Mouse (Mus musculus) retina, postnatal 7 days (tissue): Measurements from ENCODE around the gene Pds5b.
"Not testable (repeated sequence)": the region's sequence is repeated elsewhere in the genome, so short reads cannot be mapped to it uniquely, and the experiment has no call there.

Experiments
- DNase-seq: peaks from one replicate; pipeline ENCODE4 v3.0.0-alpha.2; 2012; ENCODE audit warnings: low read depth, low spot score

Gene Pds5b

DNA sequence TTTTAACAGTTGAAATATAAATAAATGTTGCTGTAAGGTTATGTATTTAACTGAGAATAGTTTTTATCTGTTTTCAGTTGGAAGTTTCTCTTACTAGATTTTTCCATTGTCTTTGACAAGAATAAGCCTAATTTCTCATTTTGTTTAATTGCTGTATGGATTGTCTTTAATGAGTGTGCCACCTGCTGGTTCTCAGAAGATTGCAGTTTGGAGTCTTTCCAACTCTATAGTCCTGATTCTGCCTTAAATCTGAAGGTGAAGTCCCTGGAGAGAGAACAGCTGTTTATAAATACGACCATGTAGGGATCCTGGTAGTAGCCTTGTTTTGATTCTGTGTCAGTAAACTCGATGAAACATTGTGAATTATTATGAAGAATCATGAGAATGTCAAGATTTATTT lies 29.2 kb downstream of the Pds5b start:
- DNase-seq: peak; percentile 16

DNA sequence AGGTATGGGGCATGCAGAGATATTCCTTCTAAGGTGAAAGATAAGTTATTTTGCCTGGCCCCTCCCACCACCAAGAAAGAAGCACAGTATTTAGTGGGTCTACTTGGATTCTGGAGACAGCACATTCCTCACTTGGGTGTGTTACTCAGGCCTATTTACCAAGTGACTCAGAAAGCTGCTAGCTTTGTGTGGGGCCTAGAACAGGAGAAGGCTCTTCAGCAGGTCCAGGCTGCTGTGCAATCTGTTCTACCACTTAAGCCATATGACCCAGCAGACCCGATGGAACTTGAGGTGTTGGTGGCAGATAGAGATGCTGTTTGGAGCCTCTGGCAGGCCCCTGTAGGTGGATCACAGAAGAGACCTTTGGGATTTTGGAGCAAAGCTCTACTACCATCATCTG lies 33.1 kb downstream of the Pds5b start:
- not testable (repeated sequence) for DNase-seq

DNA sequence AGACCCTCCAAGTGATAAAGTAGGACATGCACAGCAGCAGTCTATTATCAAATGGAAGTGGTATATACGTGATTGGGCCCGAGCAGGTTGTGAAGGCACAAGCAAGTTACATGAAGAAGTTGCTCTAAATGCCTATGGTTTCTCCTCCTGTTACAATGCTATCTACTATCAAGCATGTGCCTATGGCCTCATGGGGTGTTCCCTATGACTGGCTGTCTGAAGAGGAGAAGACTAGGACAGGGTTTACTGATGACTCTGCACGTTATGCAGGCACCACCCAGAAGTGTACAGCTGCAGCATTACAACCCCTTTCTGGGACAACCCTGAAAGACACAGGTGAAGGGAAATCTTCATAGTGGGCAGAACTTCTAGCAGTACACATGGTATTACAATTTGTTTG lies 33.6 kb downstream of the Pds5b start:
- not testable (repeated sequence) for DNase-seq

DNA sequence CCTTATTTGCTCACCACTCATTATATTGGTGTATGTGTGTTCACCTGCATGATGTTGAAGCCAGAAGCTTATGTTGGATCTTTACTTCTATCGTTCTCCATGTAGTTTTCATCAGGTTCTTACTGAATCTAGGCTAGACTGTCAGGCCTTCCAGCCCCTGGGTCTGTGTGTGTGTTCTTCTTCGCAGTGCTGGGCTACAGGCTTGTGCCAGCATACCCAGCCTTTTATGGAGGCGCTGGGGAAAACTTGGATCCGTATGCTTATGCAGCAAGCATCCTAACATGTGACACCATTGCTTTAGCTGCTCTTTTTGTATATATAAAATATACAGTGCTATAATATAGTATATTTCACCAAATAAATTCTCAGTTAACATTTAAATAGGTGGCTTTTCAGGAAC lies 38.0 kb downstream of the Pds5b start:
- no peak for DNase-seq

DNA sequence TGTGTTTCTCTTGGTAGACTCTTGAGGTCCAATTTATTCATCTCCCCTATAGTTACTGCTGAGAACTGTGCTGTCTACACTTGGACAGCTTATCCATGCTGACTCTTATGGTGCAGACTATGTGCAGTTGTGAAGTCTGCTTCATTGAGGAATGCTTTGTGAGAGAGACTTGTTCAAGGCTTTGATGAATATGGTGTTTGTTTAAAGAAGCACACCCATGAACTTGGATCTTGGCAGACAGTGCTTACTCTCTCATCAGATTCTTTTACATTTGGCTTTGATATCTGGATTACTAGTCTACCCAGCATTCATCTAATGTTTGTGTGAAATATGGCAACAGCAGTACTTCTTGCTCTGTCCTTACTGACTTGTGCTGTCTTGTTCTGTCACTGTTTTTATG lies 39.9 kb downstream of the Pds5b start:
- no peak for DNase-seq

DNA sequence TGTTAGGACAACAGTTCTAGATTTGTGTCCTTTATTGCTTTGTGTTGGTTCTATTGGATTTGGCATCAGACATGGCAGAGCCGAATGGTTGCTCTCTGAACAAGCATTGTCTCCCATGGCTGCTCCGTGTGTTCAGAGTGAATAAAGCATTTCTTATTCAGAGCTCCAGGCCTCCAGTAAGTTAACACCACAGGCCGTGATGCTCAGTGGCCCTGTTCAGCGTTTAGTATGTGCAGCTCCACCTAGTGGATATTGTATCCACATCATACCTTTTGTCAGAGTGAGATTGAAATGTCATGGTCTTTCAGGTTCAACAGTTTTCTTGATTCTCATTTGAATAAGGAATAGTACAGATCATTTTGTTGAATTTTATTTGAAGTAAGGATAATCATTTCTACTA lies 44.2 kb downstream of the Pds5b start:
- DNase-seq: peak; percentile 17

DNA sequence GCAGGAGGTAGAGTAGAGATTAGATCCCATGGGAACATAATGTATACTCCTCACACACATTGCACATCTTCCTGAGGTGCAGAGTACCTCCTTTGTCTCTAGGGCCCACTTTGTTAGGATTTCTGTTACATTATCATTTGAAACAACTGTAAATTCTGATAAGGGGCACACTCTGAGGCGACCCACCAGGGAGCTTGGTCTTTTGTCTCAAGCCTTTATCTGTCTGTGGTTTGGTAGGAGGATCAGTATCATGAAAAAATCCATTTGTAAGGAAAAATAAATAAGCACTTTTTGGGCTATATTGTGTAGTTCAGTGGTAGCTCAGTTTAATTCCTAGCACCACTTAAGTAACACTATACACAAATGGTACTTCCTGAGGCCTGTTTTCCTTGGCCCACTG lies 51.1 kb downstream of the Pds5b start:
- no peak for DNase-seq

DNA sequence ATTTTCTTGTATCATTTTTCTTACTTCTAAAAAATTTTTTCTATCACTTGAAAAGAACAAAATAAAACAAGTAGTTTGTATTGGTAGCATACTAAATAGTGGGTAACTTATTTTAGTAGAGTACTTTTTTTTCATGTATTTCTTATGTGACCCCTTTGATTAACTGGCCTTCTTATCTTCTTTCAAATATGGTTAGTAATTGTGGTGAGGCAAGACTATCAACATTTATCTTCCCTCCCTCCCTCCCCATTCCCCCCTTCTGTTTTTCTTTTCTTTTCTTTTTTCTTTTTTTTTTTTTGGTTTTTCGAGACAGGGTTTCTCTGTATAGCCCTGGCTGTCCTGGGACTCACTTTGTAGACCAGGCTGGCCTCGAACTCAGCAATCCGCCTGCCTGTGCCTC lies 63.5 kb downstream of the Pds5b start:
- DNase-seq: not testable (repeated sequence)

DNA sequence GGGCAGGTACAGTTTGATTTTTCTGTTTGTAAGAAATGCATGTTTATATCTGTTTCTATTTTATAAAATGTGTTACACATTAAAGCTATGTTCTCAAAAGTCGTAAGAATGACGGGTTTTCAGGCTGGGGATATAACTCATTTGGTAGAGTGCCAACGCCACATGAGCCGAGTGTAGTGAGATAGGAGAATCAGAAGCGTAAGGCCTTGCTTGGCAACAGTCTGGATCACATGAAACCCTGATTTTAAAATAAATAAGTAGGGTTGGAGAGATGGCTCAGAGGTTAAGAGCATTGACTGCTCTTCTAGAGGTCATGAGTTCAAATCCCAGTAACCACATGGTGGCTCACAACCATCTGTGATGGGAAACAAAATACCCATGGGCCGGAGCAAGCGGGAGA lies 65.8 kb downstream of the Pds5b start:
- DNase-seq: no peak

DNA sequence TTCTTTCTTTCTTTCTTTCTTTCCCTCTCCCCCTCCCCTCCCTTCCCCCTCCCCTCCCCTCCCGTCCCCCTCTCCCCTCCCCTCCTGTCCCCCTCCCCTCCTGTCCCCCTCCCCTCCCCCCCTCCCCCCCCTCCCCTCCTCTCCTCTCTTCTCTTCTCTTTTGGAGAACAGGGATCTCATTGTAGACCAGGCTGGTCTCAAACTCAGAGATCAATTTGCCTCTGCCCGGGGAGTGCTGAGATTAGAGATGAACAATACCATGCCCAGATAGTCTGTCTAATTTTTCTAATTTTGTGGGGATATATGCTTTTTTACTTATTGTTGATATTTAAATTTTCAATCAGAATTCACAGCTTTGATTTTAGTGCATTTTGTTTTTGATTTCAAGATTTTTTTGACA lies 67.1 kb downstream of the Pds5b start:
- DNase-seq: no peak

DNA sequence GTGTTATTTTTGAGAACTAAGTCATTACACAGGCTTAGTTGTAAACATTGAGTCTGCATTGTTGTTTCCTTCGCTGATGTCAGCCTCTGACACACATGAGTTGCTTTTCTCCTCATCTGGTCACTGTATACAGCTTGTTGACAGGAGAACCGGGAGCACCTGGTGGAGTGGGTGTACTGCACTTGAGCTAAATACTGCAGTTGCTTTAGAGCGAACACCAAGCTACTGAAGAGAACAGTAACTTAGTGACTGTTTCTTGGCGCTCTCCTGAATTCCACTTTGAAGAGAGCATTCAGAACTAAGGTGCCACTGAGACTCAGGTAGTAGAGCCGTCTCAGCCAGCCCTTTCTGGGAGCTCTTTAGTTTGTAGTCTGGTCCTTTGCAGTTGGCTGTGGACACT lies 83.1 kb downstream of the Pds5b start:
- no peak for DNase-seq

DNA sequence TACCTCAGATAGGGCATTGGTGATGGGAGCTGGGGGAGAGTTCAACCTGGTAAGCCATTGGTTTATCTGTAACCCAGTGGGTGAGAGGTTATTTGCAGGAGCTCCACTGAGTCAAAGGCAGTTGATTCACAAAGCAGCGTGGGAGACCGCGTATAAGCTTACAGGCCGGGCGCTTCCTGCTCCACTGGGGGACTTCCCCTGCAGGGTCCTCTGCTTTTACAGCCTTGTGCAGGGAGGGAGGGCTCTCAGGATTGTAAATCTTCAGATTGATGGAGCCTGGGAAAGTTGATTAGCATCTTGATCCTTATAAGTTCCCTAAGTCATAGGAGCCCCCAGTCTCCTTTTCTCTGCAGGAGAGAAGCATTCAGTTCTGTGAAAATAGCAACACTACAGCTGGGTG lies 98.9 kb downstream of the Pds5b start:
- no peak for DNase-seq

DNA sequence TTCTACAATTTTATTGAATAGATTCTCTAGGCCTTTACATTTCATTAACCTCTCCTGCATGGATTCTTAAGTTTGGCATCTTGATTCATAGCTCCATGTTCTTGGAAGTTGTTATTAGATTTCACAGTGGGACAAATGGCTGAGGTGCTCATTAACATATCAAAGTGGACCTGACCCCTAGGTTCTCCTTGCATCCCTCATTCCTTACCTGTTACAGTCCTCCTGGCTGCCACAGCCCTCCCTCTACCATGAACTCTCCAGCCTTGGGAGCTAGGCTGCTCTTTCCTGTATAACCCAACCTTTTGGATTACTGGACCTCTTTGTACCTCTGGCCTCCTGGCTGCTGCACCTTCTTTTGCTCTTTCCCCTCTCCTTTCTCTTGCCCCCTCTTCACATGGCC lies 99.5 kb downstream of the Pds5b start:
- no peak for DNase-seq

DNA sequence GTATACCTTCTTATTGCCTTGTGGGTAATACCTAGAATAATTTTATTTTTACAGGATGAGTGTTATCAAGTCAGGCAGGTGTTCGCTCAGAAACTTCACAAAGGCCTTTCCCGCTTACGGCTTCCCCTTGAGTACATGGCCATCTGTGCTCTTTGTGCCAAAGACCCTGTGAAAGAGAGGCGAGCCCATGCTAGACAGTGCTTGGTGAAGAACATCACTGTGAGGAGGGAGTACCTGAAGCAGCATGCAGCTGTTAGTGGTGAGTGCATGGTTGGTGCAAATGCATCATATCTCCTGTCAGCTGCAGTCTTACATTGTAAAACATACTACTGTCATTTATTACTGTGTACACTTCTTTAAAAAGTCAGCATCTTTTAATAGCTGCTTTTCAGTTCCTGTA lies 114.7 kb downstream of the Pds5b start:
- DNase-seq: no peak

DNA sequence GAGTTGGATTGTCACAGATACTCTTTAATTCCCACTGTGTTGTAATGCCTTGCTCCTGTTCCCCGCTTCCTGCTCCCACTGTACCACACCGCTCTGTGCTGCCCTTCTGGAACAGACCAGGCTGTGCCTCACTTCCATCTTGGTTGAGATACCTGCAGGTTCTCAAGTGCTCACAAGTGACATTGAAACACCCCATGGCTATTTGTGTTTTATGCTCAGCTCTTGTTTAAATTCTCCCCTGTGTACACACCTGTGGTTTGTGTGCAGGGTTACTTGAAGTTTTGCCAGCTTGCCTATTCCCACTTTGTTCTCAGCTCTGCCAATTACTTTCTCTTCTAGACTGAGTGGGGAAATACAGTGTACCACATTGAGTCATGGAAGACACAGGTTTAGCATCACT lies 115.5 kb downstream of the Pds5b start:
- no peak for DNase-seq

DNA sequence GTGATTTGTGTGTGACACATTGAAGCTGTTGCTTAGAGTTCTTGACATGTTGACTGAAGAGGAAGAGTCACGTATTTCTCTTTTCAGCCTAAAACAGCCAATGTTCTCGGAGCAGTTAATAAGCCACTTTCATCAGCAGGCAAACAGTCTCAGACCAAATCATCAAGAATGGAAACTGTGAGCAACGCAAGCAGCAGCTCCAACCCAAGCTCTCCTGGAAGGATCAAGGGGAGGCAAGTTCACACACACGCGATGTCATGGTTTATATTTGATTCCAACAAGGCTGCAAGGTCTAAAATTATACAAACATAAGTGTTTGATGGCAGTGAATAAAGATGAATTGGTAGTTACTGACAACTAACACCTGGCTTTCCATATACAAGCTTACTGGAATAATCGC lies 120.6 kb downstream of the Pds5b start:
- no peak for DNase-seq

DNA sequence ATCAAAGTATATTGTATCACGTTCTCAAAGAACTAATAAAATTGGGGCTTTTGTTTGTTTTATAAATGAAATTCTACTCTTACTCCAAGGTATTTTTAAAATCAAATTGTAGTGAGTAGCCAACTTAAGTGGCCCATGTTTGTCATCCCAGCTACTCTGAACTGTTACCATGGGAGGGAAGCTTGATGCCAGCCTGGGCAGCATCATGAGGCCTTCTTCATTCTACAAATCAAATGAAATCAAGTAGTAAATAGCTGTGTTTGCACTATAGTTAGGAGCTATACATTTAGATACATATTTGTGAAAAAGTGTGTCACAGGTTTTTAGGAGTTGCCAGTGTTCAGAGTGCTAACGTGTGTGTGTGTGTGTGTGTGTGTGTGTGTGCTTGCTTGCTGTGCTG lies 126.5 kb downstream of the Pds5b start:
- no peak for DNase-seq

DNA sequence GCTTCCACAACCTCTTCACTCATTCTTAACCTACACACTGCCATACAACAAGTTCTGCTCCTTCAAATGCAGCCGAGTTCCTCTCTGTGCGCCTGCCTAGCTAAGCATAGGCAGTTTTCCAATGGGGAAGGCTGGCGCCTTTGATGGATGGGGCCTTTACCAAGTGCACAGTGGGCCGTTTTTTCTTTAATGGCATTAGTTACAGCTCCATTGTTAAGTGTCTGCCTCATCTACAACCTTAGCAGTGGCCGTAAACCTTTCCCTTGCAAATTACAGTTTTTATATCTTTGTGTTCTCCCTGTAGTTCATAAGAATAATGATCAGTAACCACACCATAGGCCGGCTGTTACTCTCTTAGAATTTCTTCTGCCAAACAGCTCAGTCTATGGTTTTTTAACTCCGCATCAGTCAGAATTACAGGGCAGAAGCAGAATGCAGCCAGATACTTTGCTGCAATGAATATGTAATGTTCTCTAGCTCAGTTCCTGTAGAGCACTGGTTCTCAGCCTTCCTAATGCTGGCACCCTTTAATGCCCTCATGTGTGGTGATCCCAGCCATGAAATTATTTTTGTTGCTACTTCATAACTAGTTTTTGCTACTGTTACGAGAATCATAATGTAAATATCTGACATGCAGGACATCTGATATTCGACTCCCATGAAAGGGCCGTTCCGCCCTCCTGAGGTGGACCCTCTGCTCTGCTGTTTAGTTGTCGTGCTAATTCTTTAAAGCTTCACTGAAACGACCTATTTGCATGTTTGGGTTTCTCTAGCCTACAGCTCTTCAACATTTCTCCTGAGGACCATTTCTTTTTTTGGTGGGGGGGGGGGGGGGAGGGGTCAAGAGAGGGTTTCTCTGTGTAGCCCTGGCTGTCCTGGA lies 140.8 kb downstream of the Pds5b start:
- no peak for DNase-seq

DNA sequence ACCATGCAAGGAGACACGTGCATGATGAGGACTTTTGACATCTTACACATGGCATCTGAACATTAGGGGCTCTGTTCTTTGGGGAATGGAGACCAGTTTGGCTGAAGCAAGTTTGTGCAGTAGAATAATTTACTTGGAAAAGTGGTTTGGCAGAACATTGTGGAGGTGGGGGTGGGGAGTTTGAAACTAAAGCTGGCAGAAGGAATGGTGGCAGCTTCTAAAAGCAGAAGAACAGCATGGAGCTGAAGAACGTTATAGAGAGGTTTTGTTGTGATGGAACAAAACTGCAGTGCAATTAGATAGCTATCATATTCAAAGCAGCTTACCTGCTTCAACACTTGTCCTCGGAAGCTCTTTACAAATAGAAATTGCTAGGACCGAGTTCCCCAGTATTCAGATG lies 141.9 kb downstream of the Pds5b start:
- DNase-seq: no peak

DNA sequence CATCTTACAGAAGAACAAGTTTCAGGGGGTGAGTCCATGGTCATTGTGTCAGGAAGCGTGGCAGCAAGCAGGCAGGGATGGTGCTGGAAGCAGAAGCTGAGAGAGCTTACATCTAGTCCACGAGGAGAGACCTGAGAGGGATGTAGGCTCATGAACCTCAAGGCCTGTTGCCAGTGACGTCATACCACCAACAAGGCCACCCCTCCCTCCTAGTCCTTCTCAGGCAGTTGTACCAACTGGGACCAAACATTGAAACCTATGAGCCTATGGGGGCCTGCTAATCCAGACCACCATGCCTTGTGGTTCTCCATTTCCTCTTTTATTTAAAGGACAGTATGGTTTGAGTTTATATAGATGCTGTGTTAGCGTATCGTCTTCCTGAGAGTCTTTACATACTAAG lies 143.2 kb downstream of the Pds5b start:
- DNase-seq: no peak

DNA sequence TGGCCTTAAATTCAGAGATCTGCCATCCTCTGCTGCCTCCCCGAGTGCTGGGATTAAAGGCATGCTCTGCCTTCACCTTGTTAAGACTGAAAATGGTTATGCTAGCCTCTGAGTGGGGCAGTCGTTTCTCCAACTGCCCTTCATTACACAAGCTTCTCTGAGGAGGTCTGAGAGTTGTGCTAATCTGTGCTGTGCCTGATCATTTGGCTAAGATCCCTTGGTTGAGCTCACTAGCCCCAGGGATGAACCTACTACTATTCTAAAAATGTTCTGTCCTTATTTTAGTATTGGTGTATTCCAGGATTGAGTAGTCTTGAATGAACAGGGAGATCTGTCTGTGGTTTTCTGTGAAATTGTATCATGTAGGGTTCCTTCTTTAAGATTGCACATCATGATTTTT lies 144.5 kb downstream of the Pds5b start:
- no peak for DNase-seq

DNA sequence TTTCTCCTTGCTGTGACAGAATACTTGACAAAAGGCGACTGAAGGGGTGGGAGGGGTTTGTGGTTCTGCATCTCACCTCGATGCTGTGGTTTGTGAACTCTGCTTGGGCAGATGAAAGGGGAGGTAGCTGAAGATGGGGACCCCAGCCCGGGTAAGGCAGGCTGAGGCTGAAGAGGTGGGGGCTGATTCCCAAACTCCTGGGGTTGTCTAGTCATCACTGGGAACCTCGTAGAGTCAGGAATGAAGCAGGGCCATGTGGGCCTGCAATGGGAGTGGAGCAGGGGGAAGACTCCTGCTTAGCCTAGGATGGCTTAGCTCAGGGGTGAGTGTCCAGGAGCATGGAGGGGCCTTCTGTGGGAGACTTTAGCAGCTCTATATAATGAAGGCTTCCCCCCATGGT lies 145.3 kb downstream of the Pds5b start:
- no peak for DNase-seq

DNA sequence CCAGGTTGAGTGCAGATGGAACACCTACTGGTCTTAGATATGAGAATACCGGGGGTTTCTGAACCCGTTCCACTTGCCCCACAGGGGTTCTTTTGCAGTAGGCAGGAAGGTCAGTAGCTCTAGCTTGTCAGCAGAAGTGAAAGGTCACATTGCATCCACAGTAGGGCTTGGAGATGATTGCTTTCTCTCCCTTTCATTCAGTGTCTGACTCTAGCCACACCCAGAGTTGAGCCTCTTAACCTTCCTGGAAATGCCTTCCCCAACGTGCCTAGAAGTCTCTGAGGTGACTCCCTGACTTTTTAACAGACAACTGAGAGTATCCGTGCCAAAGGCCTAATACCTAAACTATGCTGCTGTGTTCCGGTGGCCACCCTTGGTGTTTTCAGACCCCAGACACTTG lies 146.0 kb downstream of the Pds5b start:
- DNase-seq: no peak

DNA sequence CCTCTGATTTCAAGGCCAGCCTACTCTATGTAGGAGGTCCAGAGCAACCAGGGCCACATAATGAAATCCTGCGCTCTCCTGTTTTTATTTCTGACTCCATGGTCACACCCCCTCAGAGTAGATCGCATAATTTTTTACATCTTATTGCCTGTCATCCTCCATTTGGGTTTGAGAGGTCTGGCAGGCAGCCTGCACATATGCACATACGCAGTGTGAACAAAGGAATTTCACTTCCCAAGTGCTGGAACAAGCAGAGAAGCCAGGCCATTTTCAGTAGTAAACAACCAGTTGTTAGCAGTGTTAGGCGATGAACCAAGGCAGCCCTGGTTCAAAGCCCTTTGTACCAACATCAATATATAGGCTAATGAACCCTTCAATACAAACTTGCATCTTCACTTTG lies 147.6 kb downstream of the Pds5b start:
- no peak for DNase-seq
